Mouse (Mus musculus): ENCODE data around the gene Slc12a7. TPM values are rescaled to one million over a fixed set of nuclear protein-coding genes. Genes with fewer than 3 reads are reported as not detected.

The Slc12a7 gene
- total and polyA plus RNA-seq, 2 experiments from 2014 or later = 34.4 to 94.6 TPM

DNA sequence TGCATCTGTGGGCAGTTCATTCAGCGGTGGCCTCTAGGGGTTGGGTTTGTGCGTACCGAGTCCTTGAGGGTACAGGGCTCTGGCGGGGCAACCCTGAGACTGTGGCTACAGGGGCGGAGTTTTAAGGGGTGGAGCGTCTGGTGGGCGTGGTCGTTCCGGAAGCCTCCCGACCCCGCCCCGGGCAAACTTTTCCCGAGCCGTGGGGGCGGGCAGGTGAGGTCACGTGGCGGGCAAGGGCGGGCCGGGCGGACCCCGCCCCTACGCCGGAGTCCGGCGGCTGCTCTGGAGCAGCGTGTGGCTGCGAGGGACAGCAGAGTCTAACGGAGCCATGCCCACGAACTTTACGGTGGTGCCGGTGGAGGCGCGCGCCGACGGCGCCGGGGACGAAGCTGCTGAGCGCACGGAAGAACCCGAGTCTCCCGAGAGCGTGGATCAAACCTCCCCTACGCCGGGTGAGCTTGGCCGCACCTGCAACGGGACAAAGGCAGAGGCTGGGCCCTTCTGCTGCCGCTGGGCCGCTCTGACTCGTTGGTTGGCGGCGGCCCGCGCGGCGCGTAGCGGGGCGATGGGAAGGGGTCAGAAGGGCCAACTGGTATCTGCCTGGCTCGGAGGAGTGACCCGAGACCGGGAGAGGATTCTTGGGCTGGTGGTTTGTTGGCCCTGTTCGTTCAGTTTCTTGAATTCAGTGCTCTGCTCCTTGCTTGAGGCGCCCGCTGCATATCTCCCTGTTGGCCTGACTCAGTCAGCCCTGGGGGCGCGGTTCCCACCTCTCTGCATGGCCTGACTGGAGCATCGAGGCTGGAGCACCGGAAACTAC, 30.8 kb downstream of the Slc12a7 start:
- Histone ChIP-seq H3K9ac (replicated peaks; ENCODE audit: low read depth, low read length) (peak overlapping the region; percentile 86), H3K9me3 (replicated peaks; ENCODE audit: control insufficient read depth, low read length) (no peaks in the 10 kb centered on the region), H3K4me2 (ENCODE audit: low read depth, low read length) (peak overlapping the region; percentile 97), H3K36me3 (replicated peaks; ENCODE audit: control insufficient read depth, insufficient read depth, low read length) (no peaks in the 10 kb centered on the region), H3K4me3 (ENCODE audit: low read depth, low read length) (peak overlapping the region; percentile 85), H3K27ac (ENCODE audit: low read depth) (peak overlapping the region; percentile 94), H3K4me1 (ENCODE audit: control insufficient read depth, insufficient read depth) (peaks cover 50% of the 10 kb centered on the region), H3K27me3 (ENCODE audit: control insufficient read depth, insufficient read depth, low read length) (no peaks in the 10 kb centered on the region)
- TF ChIP-seq CTCF (IDR thresholded peaks at IDR 0.05; ENCODE audit: low read depth) = no peak
- TF ChIP-seq EP300 (IDR thresholded peaks at IDR 0.05; ENCODE audit: low read depth) = 0 out of 2 replicates have a peak, but pooled peaks have one; percentile 50
- under 1% methylated on average over 69 of the region's 70 CpGs for WGBS
- ATAC-seq (ENCODE audit: insufficient read depth, low read depth) (peak; percentile 93), DNase-seq (ENCODE audit: low spot score) (peak; percentile 90)

DNA sequence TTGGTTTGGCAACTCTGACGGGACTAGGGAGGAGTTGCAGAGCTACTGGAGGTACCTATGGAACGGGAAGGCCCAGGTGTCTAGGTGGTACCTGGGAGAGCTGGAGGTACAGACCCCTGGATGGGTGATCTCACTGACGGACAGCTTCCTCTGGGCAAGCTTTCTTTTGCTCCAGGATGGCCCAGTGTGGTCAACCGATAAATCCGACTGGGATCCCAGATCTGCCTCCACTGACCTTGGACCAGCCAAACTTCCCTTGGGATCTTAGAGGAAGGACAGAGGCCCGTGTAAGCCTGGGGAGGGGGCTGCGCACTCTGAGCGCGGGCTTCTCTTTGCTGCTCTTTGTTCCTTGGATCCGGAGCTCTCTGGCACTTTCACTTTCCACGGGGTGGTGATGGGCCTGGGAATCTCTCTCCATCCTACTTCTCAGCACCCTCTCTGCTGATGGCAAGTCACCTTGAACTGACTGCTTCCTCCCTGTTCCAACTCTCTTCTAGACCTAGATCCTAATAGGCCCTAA, 31.4 kb downstream of the Slc12a7 start:
- WGBS = 2% methylated on average over 11 of the region's 11 CpGs
- peak overlapping the region; percentile 94 for H3K27ac ChIP-seq (ENCODE audit: low read depth)
- peak overlapping the region; percentile 86 for H3K9ac ChIP-seq (replicated peaks; ENCODE audit: low read depth, low read length)
- no peaks in the 10 kb centered on the region for H3K36me3 ChIP-seq (replicated peaks; ENCODE audit: control insufficient read depth, insufficient read depth, low read length)
- H3K27me3 ChIP-seq (ENCODE audit: control insufficient read depth, insufficient read depth, low read length) = no peaks in the 10 kb centered on the region
- H3K4me1 ChIP-seq (ENCODE audit: control insufficient read depth, insufficient read depth) = peaks cover 50% of the 10 kb centered on the region
- peak overlapping the region; percentile 85 for H3K4me3 ChIP-seq (ENCODE audit: low read depth, low read length)
- H3K4me2 ChIP-seq (ENCODE audit: low read depth, low read length) = peak overlapping the region; percentile 97
- TF ChIP-seq EP300 (IDR thresholded peaks at IDR 0.05; ENCODE audit: low read depth) = no peak
- no peak for TF ChIP-seq CTCF (IDR thresholded peaks at IDR 0.05; ENCODE audit: low read depth)
- ATAC-seq (ENCODE audit: insufficient read depth, low read depth) (no peak), DNase-seq (ENCODE audit: low spot score) (peak; percentile 36)
- H3K9me3 ChIP-seq (replicated peaks; ENCODE audit: control insufficient read depth, low read length) = no peaks in the 10 kb centered on the region

DNA sequence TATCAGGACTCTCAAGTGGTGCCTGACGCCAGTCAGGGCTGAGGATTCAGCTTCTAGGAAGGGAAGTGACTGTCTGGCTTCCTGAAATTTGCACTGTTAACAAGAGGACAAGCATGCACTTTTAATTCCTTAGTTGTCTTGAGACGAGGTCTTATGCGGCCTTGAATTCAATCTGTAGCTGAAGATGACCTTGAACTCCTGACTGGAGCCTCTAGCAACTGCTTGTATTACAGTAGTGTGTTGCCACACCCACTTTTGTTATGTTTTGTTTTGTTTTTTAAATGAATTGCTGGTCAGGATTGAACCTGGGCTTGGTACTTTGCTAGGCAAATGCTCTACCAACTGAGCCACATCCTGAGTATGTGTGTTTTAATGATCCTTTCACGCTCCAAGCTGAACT, 32.5 kb downstream of the Slc12a7 start:
- Histone ChIP-seq H3K36me3 (replicated peaks; ENCODE audit: control insufficient read depth, insufficient read depth, low read length) (no peaks in the 10 kb centered on the region), H3K27me3 (ENCODE audit: control insufficient read depth, insufficient read depth, low read length) (no peaks in the 10 kb centered on the region), H3K4me2 (ENCODE audit: low read depth, low read length) (peak overlapping the region; percentile 97), H3K4me1 (ENCODE audit: control insufficient read depth, insufficient read depth) (peaks cover 52% of the 10 kb centered on the region), H3K9me3 (replicated peaks; ENCODE audit: control insufficient read depth, low read length) (no peaks in the 10 kb centered on the region), H3K27ac (ENCODE audit: low read depth) (peak overlapping the region; percentile 94), H3K9ac (replicated peaks; ENCODE audit: low read depth, low read length) (peak overlapping the region; percentile 86; the same call in 1 of the 2 replicates), H3K4me3 (ENCODE audit: low read depth, low read length) (peak overlapping the region; percentile 85)
- TF ChIP-seq CTCF (IDR thresholded peaks at IDR 0.05; ENCODE audit: low read depth) = no peak
- TF ChIP-seq EP300 (IDR thresholded peaks at IDR 0.05; ENCODE audit: low read depth) = no peak
- DNase-seq (ENCODE audit: low spot score) = no peak
- no peak for ATAC-seq (ENCODE audit: insufficient read depth, low read depth)
- WGBS = 41% methylated on average over 4 of the region's 4 CpGs

DNA sequence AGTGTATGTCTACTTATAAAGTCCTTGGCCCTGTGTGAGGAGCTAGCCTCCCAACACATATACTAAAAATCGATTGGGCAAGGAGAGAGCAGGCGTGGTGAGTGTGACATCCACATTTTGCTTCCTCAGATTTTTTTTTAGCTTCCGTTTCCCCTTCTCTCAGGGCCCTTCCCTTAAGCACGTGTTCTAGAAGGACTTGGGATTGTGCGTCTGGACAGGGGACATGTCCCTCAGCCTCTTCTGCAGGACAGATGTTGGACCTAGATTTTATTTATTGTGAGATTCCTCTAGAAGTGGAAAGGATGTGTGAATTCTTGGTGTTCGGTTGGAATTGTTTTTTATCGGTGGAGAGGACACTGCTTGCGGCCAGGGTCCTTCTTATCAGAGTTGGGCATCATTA, 34.3 kb downstream of the Slc12a7 start:
- peak overlapping the region; percentile 35 for H3K4me2 ChIP-seq (ENCODE audit: low read depth, low read length)
- peaks cover 66% of the 10 kb centered on the region for H3K4me1 ChIP-seq (ENCODE audit: control insufficient read depth, insufficient read depth)
- H3K9me3 ChIP-seq (replicated peaks; ENCODE audit: control insufficient read depth, low read length) = no peaks in the 10 kb centered on the region
- no peak overlapping the region for H3K4me3 ChIP-seq (ENCODE audit: low read depth, low read length)
- TF ChIP-seq EP300 (IDR thresholded peaks at IDR 0.05; ENCODE audit: low read depth) (no peak), CTCF (IDR thresholded peaks at IDR 0.05; ENCODE audit: low read depth) (no peak)
- H3K36me3 ChIP-seq (replicated peaks; ENCODE audit: control insufficient read depth, insufficient read depth, low read length) = no peaks in the 10 kb centered on the region
- peak overlapping the region; percentile 17; the same call in 1 of the 2 replicates for H3K9ac ChIP-seq (replicated peaks; ENCODE audit: low read depth, low read length)
- WGBS = 45% methylated on average over 8 of the region's 8 CpGs
- H3K27me3 ChIP-seq (ENCODE audit: control insufficient read depth, insufficient read depth, low read length) = no peaks in the 10 kb centered on the region
- DNase-seq (ENCODE audit: low spot score) (no peak), ATAC-seq (ENCODE audit: insufficient read depth, low read depth) (no peak)
- H3K27ac ChIP-seq (ENCODE audit: low read depth) = peak overlapping the region; percentile 23; the same call in 1 of the 2 replicates

DNA sequence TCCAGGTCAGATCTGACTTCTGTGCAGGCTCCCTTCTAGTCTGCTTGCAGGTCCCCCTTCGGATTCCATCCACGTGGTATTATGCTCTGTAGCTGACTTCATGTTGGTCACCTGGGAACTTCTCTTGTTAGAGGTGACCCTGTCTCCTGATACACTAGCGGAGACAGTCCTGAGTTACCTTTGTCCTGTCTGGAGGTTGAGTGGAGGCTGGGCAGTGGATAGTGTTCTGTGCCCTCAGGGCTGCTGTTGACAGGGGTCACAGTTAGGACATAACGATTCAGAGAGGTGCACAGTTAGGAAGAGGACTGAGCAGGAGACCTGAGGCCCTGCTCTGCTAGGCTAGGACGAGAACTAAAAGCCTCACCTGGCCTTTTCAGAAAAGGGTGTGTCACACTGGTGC, 34.9 kb downstream of the Slc12a7 start:
- H3K9ac ChIP-seq (replicated peaks; ENCODE audit: low read depth, low read length) = peak overlapping the region; percentile 17; the same call in 1 of the 2 replicates
- ATAC-seq (ENCODE audit: insufficient read depth, low read depth) (no peak), DNase-seq (ENCODE audit: low spot score) (no peak)
- H3K9me3 ChIP-seq (replicated peaks; ENCODE audit: control insufficient read depth, low read length) = no peaks in the 10 kb centered on the region
- 65% methylated on average over 5 of the region's 5 CpGs for WGBS
- no peaks in the 10 kb centered on the region for H3K27me3 ChIP-seq (ENCODE audit: control insufficient read depth, insufficient read depth, low read length)
- H3K4me3 ChIP-seq (ENCODE audit: low read depth, low read length) = no peak overlapping the region
- peak overlapping the region; percentile 23; the same call in 1 of the 2 replicates for H3K27ac ChIP-seq (ENCODE audit: low read depth)
- TF ChIP-seq CTCF (IDR thresholded peaks at IDR 0.05; ENCODE audit: low read depth) (no peak), EP300 (IDR thresholded peaks at IDR 0.05; ENCODE audit: low read depth) (no peak)
- peak overlapping the region; percentile 35; the same call in 1 of the 2 replicates for H3K4me2 ChIP-seq (ENCODE audit: low read depth, low read length)
- H3K36me3 ChIP-seq (replicated peaks; ENCODE audit: control insufficient read depth, insufficient read depth, low read length) = no peaks in the 10 kb centered on the region; the same call in 1 of the 2 replicates
- H3K4me1 ChIP-seq (ENCODE audit: control insufficient read depth, insufficient read depth) = peaks cover 71% of the 10 kb centered on the region

All from heart, postnatal 0 days (tissue).